Mouse (Mus musculus) heart, postnatal 0 days (tissue): ENCODE results near the gene Itgav.

Experiments
- CTCF ChIP-seq: IDR thresholded peaks from 2 replicates; pipeline ENCODE4 v1.5.1; 2016; ENCODE audit warnings: antibody characterized with exemption, control low read depth, low read depth
- EP300 ChIP-seq: IDR thresholded peaks from 2 replicates; pipeline ENCODE4 v1.6.1; 2016; ENCODE audit warnings: antibody characterized with exemption, low read depth

- TF ChIP-seq CTCF (no peak), EP300 (no peak)
Observed at GRCm38 (mm10) chr2:83814009-83814408, 89.8 kb downstream of the Itgav start.
